Mouse (Mus musculus) monocyte, adult 5-6 weeks (primary cell): ENCODE results near the gene Tbc1d2b. TPM values are rescaled to one million over a fixed set of nuclear protein-coding genes. Genes with fewer than 3 reads are reported as not detected.

Source experiments
- ATAC-seq: fragments of 153-309, 156-312 bp; replicated peaks from 2 replicates; pipeline ENCODE4 v1.8.0; 2017; ENCODE audit warnings: mild to moderate bottlenecking; ENCODE audit not compliant: low TSS enrichment, insufficient number of reproducible peaks, severe bottlenecking, poor library complexity, low FRiP score
- total RNA-seq: library from RNA; stranded (forward); fragments of 200-1000, 200-491, 200-594 nt; gene quantifications from 3 replicates; pipeline ENCODE4 v1.2.3, GENCODE M21; 2017

The Tbc1d2b gene
- total RNA-seq, 1 experiment from 2014 or later: 51.8 TPM

GRCm38 (mm10) chr9:90226081-90226741 is 44.4 kb downstream of the Tbc1d2b start:
- no peak for ATAC-seq

GRCm38 (mm10) chr9:90222275-90222674 is 48.3 kb downstream of the Tbc1d2b start:
- no peak for ATAC-seq

GRCm38 (mm10) chr9:90217501-90217900 is 53.1 kb downstream of the Tbc1d2b start:
- ATAC-seq: no peak

- no peak for ATAC-seq
Observed at GRCm38 (mm10) chr9:90216259-90217001, 54.2 kb downstream of the Tbc1d2b start.

GRCm38 (mm10) chr9:90213127-90213526 is 57.5 kb downstream of the Tbc1d2b start:
- ATAC-seq: no peak

GRCm38 (mm10) chr9:90208655-90209054 is 61.9 kb downstream of the Tbc1d2b start:
- ATAC-seq: no peak

- ATAC-seq: no peak
Observed at GRCm38 (mm10) chr9:90207808-90208207, 62.8 kb downstream of the Tbc1d2b start.

- ATAC-seq: peak; percentile 37; the same call in 1 of the 2 replicates
Observed at GRCm38 (mm10) chr9:90206500-90206899, 64.1 kb downstream of the Tbc1d2b start.

GRCm38 (mm10) chr9:90204396-90204915 is 66.1 kb downstream of the Tbc1d2b start:
- no peak for ATAC-seq

GRCm38 (mm10) chr9:90203233-90203632 is 67.4 kb downstream of the Tbc1d2b start:
- no peak for ATAC-seq

- ATAC-seq: no peak
Observed at GRCm38 (mm10) chr9:90201541-90201940, 69.1 kb downstream of the Tbc1d2b start.

GRCm38 (mm10) chr9:90201096-90201495 is 69.5 kb downstream of the Tbc1d2b start:
- ATAC-seq: no peak

GRCm38 (mm10) chr9:90200501-90200900 is 70.1 kb downstream of the Tbc1d2b start:
- no peak for ATAC-seq

GRCm38 (mm10) chr9:90199611-90200010 is 71.0 kb downstream of the Tbc1d2b start:
- ATAC-seq: no peak

GRCm38 (mm10) chr9:90198531-90199449 is 71.8 kb downstream of the Tbc1d2b start:
- ATAC-seq: no peak

GRCm38 (mm10) chr9:90197866-90198383 is 72.7 kb downstream of the Tbc1d2b start:
- no peak for ATAC-seq

- ATAC-seq: no peak
Observed at GRCm38 (mm10) chr9:90197116-90197665, 73.4 kb downstream of the Tbc1d2b start.

GRCm38 (mm10) chr9:90196262-90196661 is 74.3 kb downstream of the Tbc1d2b start:
- no peak for ATAC-seq
